Mouse (Mus musculus) thymus, postnatal 4 days (tissue): ENCODE measurements around the gene Actr5.
A peak's percentile ranks its signal among the peaks of the same experiment; 100 is the strongest.

ENCODE experiments used
- DNase-seq: peaks from one replicate; pipeline ENCODE4 v3.0.0; 2021

Gene Actr5

GRCm38 (mm10) chr2:158614418-158614955, 10.2 kb upstream of the Actr5 start:
- DNase-seq, result peak; percentile 21

GRCm38 (mm10) chr2:158615161-158615680, 9.5 kb upstream of the Actr5 start:
- DNase-seq, result no peak

- DNase-seq, result no peak
Observed at GRCm38 (mm10) chr2:158615702-158616101, 9.0 kb upstream of the Actr5 start.

GRCm38 (mm10) chr2:158616296-158616695, 8.4 kb upstream of the Actr5 start:
- no peak for DNase-seq

- DNase-seq, result no peak
Observed at GRCm38 (mm10) chr2:158616790-158617189, 7.9 kb upstream of the Actr5 start.

GRCm38 (mm10) chr2:158625231-158625630, 543 bp downstream of the Actr5 start:
- no peak for DNase-seq

GRCm38 (mm10) chr2:158625697-158626096, 1.0 kb downstream of the Actr5 start:
- DNase-seq, result no peak

- no peak for DNase-seq
Observed at GRCm38 (mm10) chr2:158628858-158629257, 4.2 kb downstream of the Actr5 start.

GRCm38 (mm10) chr2:158629414-158629813, 4.7 kb downstream of the Actr5 start:
- no peak for DNase-seq

GRCm38 (mm10) chr2:158631873-158632272, 7.2 kb downstream of the Actr5 start:
- no peak for DNase-seq

- peak; percentile 82 for DNase-seq
Observed at GRCm38 (mm10) chr2:158641869-158642268, 17.2 kb downstream of the Actr5 start.

- DNase-seq, result no peak
Observed at GRCm38 (mm10) chr2:158642587-158642986, 17.9 kb downstream of the Actr5 start.

GRCm38 (mm10) chr2:158643791-158644190, 19.1 kb downstream of the Actr5 start:
- DNase-seq, result no peak

GRCm38 (mm10) chr2:158651159-158651908, 26.6 kb downstream of the Actr5 start:
- DNase-seq, result no peak

- peak; percentile 90 for DNase-seq
Observed at GRCm38 (mm10) chr2:158652985-158653384, 28.3 kb downstream of the Actr5 start.

GRCm38 (mm10) chr2:158654717-158655116, 30.0 kb downstream of the Actr5 start:
- no peak for DNase-seq

GRCm38 (mm10) chr2:158655806-158656205, 31.1 kb downstream of the Actr5 start:
- DNase-seq, result no peak

GRCm38 (mm10) chr2:158658822-158659221, 34.1 kb downstream of the Actr5 start:
- DNase-seq, result no peak

- no peak for DNase-seq
Observed at GRCm38 (mm10) chr2:158659346-158659745, 34.7 kb downstream of the Actr5 start.

- DNase-seq, result no peak
Observed at GRCm38 (mm10) chr2:158665098-158665497, 40.4 kb downstream of the Actr5 start, which contains the start of gene Ppp1r16b. TSS of gene Ppp1r16b (plus strand) at chr2:158665398.

- DNase-seq, result peak; percentile 63
Observed at GRCm38 (mm10) chr2:158666071-158666800, 41.5 kb downstream of the Actr5 start.

GRCm38 (mm10) chr2:158667022-158667670, 42.5 kb downstream of the Actr5 start:
- DNase-seq, result peak; percentile 88
